Mouse (Mus musculus) intestine, embryonic 15.5 days (tissue): ENCODE measurements around the gene Bach2. TPM values are rescaled to one million over a fixed set of nuclear protein-coding genes. Genes with fewer than 3 reads are reported as not detected.

ENCODE experiments used
- ATAC-seq: fragments of 200-750 bp; cut with Nextera tagmentation; 2 replicates; pipeline ENCODE4 v1.8.0; 2017; ENCODE audit warnings: moderate TSS enrichment, moderate library complexity
- H3K27ac ChIP-seq: fragments of 300-500 bp; sonication (generic); 2 replicates; pipeline ENCODE4 v1.5.1; 2015; ENCODE audit warnings: mild to moderate bottlenecking, inconsistent platforms
- H3K27me3 ChIP-seq: fragments of 300-500 bp; sonication (generic); replicated peaks from 2 replicates; pipeline ENCODE4 v1.6.1; 2015; ENCODE audit warnings: inconsistent platforms
- H3K36me3 ChIP-seq: fragments of 300-500 bp; sonication (generic); 2 replicates; pipeline ENCODE4 v1.6.1; 2015; ENCODE audit warnings: inconsistent platforms
- H3K4me1 ChIP-seq: fragments of 300-500 bp; sonication (generic); replicated peaks from 2 replicates; pipeline ENCODE4 v1.6.1; 2015; ENCODE audit warnings: inconsistent platforms
- H3K4me2 ChIP-seq: fragments of 300-500 bp; sonication (generic); replicated peaks from 2 replicates; pipeline ENCODE4 v1.6.1; 2015; ENCODE audit warnings: mild to moderate bottlenecking, inconsistent platforms
- H3K4me3 ChIP-seq: fragments of 300-500 bp; sonication (generic); replicated peaks from 2 replicates; pipeline ENCODE4 v1.5.1; 2015; ENCODE audit warnings: inconsistent platforms
- H3K9ac ChIP-seq: fragments of 300-500 bp; sonication (generic); 2 replicates; pipeline ENCODE4 v1.6.1; 2015; ENCODE audit warnings: inconsistent platforms
- H3K9me3 ChIP-seq: fragments of 300-500 bp; sonication (generic); 2 replicates; pipeline ENCODE4 v1.6.1; 2016; ENCODE audit warnings: inconsistent platforms
- WGBS: fragments of 180-500 bp; shearing (Covaris S2); methylation state at CpG from one replicate; pipeline ENCODE4 v1.1.7; 2015; 5-methylcytosine and 5-hydroxymethylcytosine counted together
- polyA plus RNA-seq: library from polyadenylated mRNA; unstranded; fragments of >200 nt; fragmentation: Nextera tagmentation; extraction: Ambion mirVana; gene quantifications from 2 replicates; pipeline ENCODE4 v1.2.1, GENCODE M21; 2015

Gene Bach2
- polyA plus RNA-seq, 1 experiment from 2014 or later, result 4.7 TPM

GRCm38 (mm10) chr4:32569995-32570938 is 331.7 kb downstream of the Bach2 start:
- no peak overlapping the region for H3K27ac ChIP-seq
- H3K27me3 ChIP-seq, result no peaks in the 10 kb centered on the region
- WGBS, result 42% methylated on average over 17 of the region's 17 CpGs
- peaks cover 6% of the 10 kb centered on the region; the same call in 1 of the 2 replicates for H3K4me1 ChIP-seq
- no peaks in the 10 kb centered on the region for H3K36me3 ChIP-seq
- no peak overlapping the region for H3K9ac ChIP-seq
- peak; percentile 26; the same call in 1 of the 2 replicates for ATAC-seq
- no peak overlapping the region for H3K4me2 ChIP-seq
- no peak overlapping the region for H3K4me3 ChIP-seq
- no peaks in the 10 kb centered on the region for H3K9me3 ChIP-seq

DNA sequence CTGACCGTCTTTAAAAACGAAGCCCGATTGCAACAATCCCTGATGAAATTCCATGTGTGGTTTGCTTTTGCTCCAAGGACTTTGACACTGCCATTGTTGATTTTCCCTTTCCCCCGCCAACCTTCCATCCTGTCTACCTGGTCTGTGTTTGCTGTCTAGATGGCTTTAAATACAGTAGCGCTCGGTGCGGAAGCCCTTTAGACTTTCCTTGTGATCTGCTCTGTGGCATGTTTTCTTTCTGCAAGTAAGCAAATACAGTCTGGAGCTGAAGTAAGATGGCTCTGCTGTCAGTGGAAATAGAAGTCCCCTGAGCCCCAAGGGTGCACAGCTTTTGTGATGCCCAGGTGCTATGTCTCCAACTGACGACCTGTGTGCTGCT is 332.3 kb downstream of the Bach2 start:
- H3K27ac ChIP-seq, result no peak overlapping the region
- no peaks in the 10 kb centered on the region for H3K36me3 ChIP-seq
- H3K4me2 ChIP-seq, result no peak overlapping the region
- no peak overlapping the region for H3K9ac ChIP-seq
- H3K4me1 ChIP-seq, result peaks cover 6% of the 10 kb centered on the region; the same call in 1 of the 2 replicates
- 53% methylated on average over 8 of the region's 8 CpGs for WGBS
- peak; percentile 55; the same call in 1 of the 2 replicates for ATAC-seq
- H3K9me3 ChIP-seq, result no peaks in the 10 kb centered on the region
- no peaks in the 10 kb centered on the region for H3K27me3 ChIP-seq
- no peak overlapping the region for H3K4me3 ChIP-seq

DNA sequence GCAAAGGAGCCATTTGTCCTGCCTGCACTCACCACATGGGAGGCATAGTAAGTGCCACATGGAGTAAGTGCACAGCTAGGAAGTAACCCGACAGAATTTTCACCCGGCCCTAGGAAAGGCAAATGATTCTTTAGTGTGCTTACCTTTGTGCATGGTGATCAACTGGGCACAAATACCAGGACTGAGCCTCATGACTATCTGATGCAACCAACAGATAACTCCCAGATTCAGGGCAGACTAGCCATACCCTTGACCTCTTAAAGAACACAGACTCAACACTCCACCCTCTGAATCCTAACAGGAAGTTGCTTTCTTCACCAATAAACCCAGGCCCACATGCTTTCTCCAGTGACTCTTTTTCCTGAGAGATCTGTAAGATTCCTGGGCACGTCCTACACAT is 332.8 kb downstream of the Bach2 start:
- H3K9ac ChIP-seq, result no peak overlapping the region
- no peak overlapping the region for H3K4me2 ChIP-seq
- no peaks in the 10 kb centered on the region for H3K27me3 ChIP-seq
- ATAC-seq, result no peak; the same call in 1 of the 2 replicates
- no peaks in the 10 kb centered on the region for H3K9me3 ChIP-seq
- peaks cover 6% of the 10 kb centered on the region; the same call in 1 of the 2 replicates for H3K4me1 ChIP-seq
- H3K27ac ChIP-seq, result no peak overlapping the region
- H3K4me3 ChIP-seq, result no peak overlapping the region
- H3K36me3 ChIP-seq, result no peaks in the 10 kb centered on the region
- 60% methylated on average over 3 of the region's 3 CpGs for WGBS

DNA sequence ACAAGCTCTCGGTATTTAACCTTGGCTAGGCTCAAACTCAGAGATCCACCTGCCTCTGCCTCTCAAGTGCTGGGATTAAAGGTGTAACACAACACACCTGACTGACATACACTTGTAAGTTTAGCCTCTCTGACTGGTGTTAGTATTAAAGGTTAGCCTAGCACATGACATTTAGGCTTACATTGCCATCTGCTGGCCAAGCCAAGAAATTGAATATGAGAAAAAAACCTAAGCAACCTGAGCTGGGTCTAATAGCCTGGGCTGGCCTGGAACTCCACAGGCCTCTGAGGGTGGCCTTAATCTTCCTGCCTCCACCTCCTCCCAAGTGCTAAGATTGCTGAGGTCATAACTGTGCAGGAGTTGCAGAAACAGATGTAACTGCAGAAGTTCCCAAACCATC is 333.5 kb downstream of the Bach2 start:
- Histone ChIP-seq H3K9me3 (no peaks in the 10 kb centered on the region), H3K27ac (no peak overlapping the region), H3K36me3 (no peaks in the 10 kb centered on the region), H3K9ac (no peak overlapping the region), H3K4me2 (no peak overlapping the region), H3K4me3 (no peak overlapping the region), H3K27me3 (no peaks in the 10 kb centered on the region), H3K4me1 (peaks cover 6% of the 10 kb centered on the region; the same call in 1 of the 2 replicates)
- 61% methylated on average over 1 of the region's 1 CpGs for WGBS
- peak; percentile 48 for ATAC-seq

DNA sequence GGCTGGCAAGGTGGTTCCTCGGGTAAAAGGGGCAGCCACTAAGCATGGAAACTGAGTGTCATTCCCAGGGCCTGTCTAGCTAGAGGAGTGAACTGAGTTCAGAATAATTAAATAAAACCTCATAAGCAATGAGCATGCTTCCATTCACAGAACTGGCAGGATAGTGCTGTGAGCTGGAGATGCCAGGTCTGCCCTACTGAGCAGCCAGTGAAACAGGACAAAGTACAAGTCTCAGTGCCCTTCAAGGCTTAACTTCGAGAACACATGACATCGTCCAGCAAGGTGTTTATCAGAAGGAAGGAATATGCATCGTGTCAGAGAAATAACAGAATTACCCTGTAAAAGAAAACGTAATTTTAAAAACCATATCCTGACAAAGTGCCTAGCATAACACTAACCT is 335.0 kb downstream of the Bach2 start:
- H3K9ac ChIP-seq, result no peak overlapping the region
- H3K4me1 ChIP-seq, result peaks cover 6% of the 10 kb centered on the region; the same call in 1 of the 2 replicates
- WGBS, result 85% methylated on average over 5 of the region's 5 CpGs
- H3K4me2 ChIP-seq, result no peak overlapping the region
- no peaks in the 10 kb centered on the region for H3K27me3 ChIP-seq
- no peak overlapping the region for H3K4me3 ChIP-seq
- no peak overlapping the region for H3K27ac ChIP-seq
- H3K9me3 ChIP-seq, result no peaks in the 10 kb centered on the region
- no peak for ATAC-seq
- no peaks in the 10 kb centered on the region for H3K36me3 ChIP-seq

DNA sequence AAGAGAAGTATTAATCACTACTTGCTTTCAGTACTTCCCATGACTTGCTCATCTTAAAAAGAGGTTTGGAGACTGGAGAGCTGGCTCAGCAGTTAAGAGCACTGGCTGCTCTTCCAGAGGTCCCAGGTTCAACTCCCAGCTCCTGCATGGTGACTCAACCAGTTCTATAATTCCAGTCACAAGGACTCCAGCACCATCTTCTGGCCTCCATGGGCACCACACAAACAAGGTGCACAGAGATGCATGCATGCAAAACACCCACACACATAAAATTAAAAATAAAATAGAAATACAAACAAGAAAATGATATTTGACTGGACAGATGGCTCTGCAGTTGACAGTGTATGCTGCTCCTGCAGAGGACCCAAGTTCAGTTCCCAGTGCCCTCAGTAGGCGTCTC is 336.0 kb downstream of the Bach2 start:
- H3K4me3 ChIP-seq, result no peak overlapping the region
- WGBS, result 94% methylated on average over 1 of the region's 1 CpGs
- H3K27me3 ChIP-seq, result no peaks in the 10 kb centered on the region
- no peak overlapping the region for H3K4me2 ChIP-seq
- no peaks in the 10 kb centered on the region for H3K36me3 ChIP-seq
- H3K4me1 ChIP-seq, result peaks cover 6% of the 10 kb centered on the region; the same call in 1 of the 2 replicates
- no peak for ATAC-seq
- no peaks in the 10 kb centered on the region for H3K9me3 ChIP-seq
- no peak overlapping the region for H3K27ac ChIP-seq
- no peak overlapping the region for H3K9ac ChIP-seq

- no peaks in the 10 kb centered on the region for H3K36me3 ChIP-seq
- no peak for ATAC-seq
- no peak overlapping the region for H3K27ac ChIP-seq
- H3K4me1 ChIP-seq, result peaks cover 5% of the 10 kb centered on the region; the same call in 1 of the 2 replicates
- no peaks in the 10 kb centered on the region for H3K27me3 ChIP-seq
- WGBS, result 66% methylated on average over 9 of the region's 9 CpGs
- H3K9ac ChIP-seq, result no peak overlapping the region
- H3K4me3 ChIP-seq, result no peak overlapping the region
- H3K4me2 ChIP-seq, result no peak overlapping the region
- no peaks in the 10 kb centered on the region for H3K9me3 ChIP-seq
Measured at GRCm38 (mm10) chr4:32575165-32575564, 336.6 kb downstream of the Bach2 start.

- ATAC-seq, result no peak
- H3K27me3 ChIP-seq, result no peaks in the 10 kb centered on the region
- H3K9me3 ChIP-seq, result no peaks in the 10 kb centered on the region
- no peaks in the 10 kb centered on the region for H3K4me1 ChIP-seq
- WGBS, result 78% methylated on average over 8 of the region's 8 CpGs
- no peak overlapping the region for H3K4me2 ChIP-seq
- H3K36me3 ChIP-seq, result no peaks in the 10 kb centered on the region
- H3K4me3 ChIP-seq, result no peak overlapping the region
- H3K27ac ChIP-seq, result no peak overlapping the region
- no peak overlapping the region for H3K9ac ChIP-seq
Measured at GRCm38 (mm10) chr4:32579850-32580249, 341.2 kb downstream of the Bach2 start.

DNA sequence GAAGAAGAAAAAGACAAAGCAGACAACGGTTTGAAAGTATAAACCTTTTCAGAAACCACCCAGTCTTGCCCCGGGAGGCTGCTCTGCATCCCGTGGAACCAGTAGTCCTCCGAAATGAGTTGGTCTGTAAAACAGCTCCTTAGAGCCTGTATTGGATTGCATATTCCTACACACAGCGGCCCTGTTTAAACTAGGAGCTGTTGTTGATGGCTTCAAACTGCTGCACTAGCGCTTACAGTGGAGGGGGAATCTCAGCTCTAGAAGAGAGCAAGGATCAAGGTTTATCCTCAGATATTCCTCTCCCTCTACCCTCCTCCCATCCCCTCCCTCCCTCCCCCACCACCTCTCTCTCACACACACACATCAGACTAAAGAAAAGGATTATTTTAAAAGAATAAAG is 345.6 kb downstream of the Bach2 start:
- H3K9me3 ChIP-seq, result no peaks in the 10 kb centered on the region
- H3K4me1 ChIP-seq, result no peaks in the 10 kb centered on the region
- H3K36me3 ChIP-seq, result no peaks in the 10 kb centered on the region
- no peak overlapping the region for H3K4me3 ChIP-seq
- 72% methylated on average over 6 of the region's 6 CpGs for WGBS
- H3K9ac ChIP-seq, result no peak overlapping the region
- no peak overlapping the region for H3K4me2 ChIP-seq
- ATAC-seq, result no peak
- no peaks in the 10 kb centered on the region for H3K27me3 ChIP-seq
- no peak overlapping the region for H3K27ac ChIP-seq

- Histone ChIP-seq H3K4me2 (no peak overlapping the region), H3K27ac (no peak overlapping the region), H3K4me3 (no peak overlapping the region), H3K27me3 (no peaks in the 10 kb centered on the region), H3K4me1 (no peaks in the 10 kb centered on the region), H3K9me3 (no peaks in the 10 kb centered on the region), H3K9ac (no peak overlapping the region), H3K36me3 (no peaks in the 10 kb centered on the region)
- 14% methylated on average over 9 of the region's 9 CpGs for WGBS
- ATAC-seq, result no peak
Measured at GRCm38 (mm10) chr4:32586596-32586995, 348.0 kb downstream of the Bach2 start.

DNA sequence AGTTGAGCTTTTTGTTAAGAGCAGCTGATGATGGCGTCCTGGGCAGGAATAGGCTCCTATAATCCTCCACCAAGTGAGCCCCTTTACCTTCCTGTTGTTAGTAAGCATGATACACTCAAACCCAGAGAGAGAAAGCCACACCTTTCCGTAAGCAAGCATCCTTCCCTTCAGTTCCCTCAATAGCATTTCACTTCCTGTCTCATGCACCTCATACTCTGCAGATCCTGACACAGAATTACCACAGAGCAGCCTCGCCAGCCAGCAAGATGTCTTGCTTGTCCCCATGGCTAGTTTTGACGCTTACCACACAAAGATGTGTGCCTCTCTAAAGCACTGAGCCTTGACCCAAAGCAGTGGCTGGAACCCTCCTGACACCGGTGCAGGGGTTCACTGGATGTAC is 348.9 kb downstream of the Bach2 start:
- Histone ChIP-seq H3K36me3 (no peaks in the 10 kb centered on the region), H3K4me1 (no peaks in the 10 kb centered on the region), H3K9me3 (no peaks in the 10 kb centered on the region), H3K9ac (no peak overlapping the region), H3K27ac (no peak overlapping the region), H3K4me3 (no peak overlapping the region), H3K27me3 (no peaks in the 10 kb centered on the region), H3K4me2 (no peak overlapping the region)
- WGBS, result 89% methylated on average over 5 of the region's 5 CpGs
- no peak for ATAC-seq

GRCm38 (mm10) chr4:32588237-32588636 is 349.6 kb downstream of the Bach2 start:
- Histone ChIP-seq H3K27me3 (no peaks in the 10 kb centered on the region), H3K9ac (no peak overlapping the region), H3K9me3 (no peaks in the 10 kb centered on the region), H3K4me1 (no peaks in the 10 kb centered on the region), H3K36me3 (no peaks in the 10 kb centered on the region), H3K4me3 (no peak overlapping the region), H3K4me2 (no peak overlapping the region), H3K27ac (no peak overlapping the region)
- no peak for ATAC-seq
- 84% methylated on average over 6 of the region's 6 CpGs for WGBS

- no peaks in the 10 kb centered on the region for H3K9me3 ChIP-seq
- H3K27me3 ChIP-seq, result no peaks in the 10 kb centered on the region
- H3K4me1 ChIP-seq, result no peaks in the 10 kb centered on the region
- no peak overlapping the region for H3K27ac ChIP-seq
- no peak overlapping the region for H3K4me3 ChIP-seq
- no peak overlapping the region for H3K4me2 ChIP-seq
- ATAC-seq, result no peak
- WGBS, result 19% methylated on average over 12 of the region's 12 CpGs
- no peak overlapping the region for H3K9ac ChIP-seq
- H3K36me3 ChIP-seq, result no peaks in the 10 kb centered on the region
Measured at GRCm38 (mm10) chr4:32601135-32601534, 362.5 kb downstream of the Bach2 start.
